Mouse (Mus musculus) hindbrain, postnatal 0 days (tissue): ENCODE results near the gene Itgb1bp1. TPM values are rescaled to one million over a fixed set of nuclear protein-coding genes. Genes with fewer than 3 reads are reported as not detected.
A peak's percentile ranks its signal among the peaks of the same experiment; 100 is the strongest.

Experiments used
- ATAC-seq: fragments of 200-750 bp; cut with Nextera tagmentation; 2 replicates; pipeline ENCODE4 v1.8.0; 2017; ENCODE audit warnings: mild to moderate bottlenecking, moderate TSS enrichment, moderate library complexity
- DNase-seq: peaks from one replicate; pipeline ENCODE4 v3.0.0-alpha.2; 2015; ENCODE audit warnings: low spot score
- H3K27ac ChIP-seq: fragments of 300-500 bp; sonication (generic); 2 replicates; pipeline ENCODE4 v1.5.1; 2014; ENCODE audit warnings: mild to moderate bottlenecking
- H3K27me3 ChIP-seq: fragments of 300-500 bp; sonication (generic); 2 replicates; pipeline ENCODE4 v1.6.1; 2014; ENCODE audit warnings: low read length, mixed read lengths; ENCODE audit not compliant: insufficient read depth
- H3K36me3 ChIP-seq: fragments of 300-500 bp; sonication (generic); 2 replicates; pipeline ENCODE4 v1.6.1; 2014; ENCODE audit warnings: low read length, mixed read lengths; ENCODE audit not compliant: insufficient read depth
- H3K4me1 ChIP-seq: fragments of 300-500 bp; sonication (generic); 2 replicates; pipeline ENCODE4 v1.6.1; 2014; ENCODE audit warnings: antibody characterized with exemption, low read length, mixed read lengths; ENCODE audit not compliant: insufficient read depth
- H3K4me2 ChIP-seq: fragments of 300-500 bp; sonication (generic); 2 replicates; pipeline ENCODE4 v1.6.1; 2014; ENCODE audit warnings: low read depth, mild to moderate bottlenecking, low read length, moderate library complexity, mixed read lengths
- H3K4me3 ChIP-seq: fragments of 300-500 bp; sonication (generic); 2 replicates; pipeline ENCODE4 v1.5.1; 2014; ENCODE audit warnings: low read length
- H3K9ac ChIP-seq: fragments of 300-500 bp; sonication (generic); replicated peaks from 2 replicates; pipeline ENCODE4 v1.6.1; 2014; ENCODE audit warnings: mild to moderate bottlenecking, low read length, moderate library complexity, mixed read lengths
- H3K9me3 ChIP-seq: fragments of 300-500 bp; sonication (generic); 2 replicates; pipeline ENCODE4 v1.6.1; 2016; ENCODE audit warnings: low read length, mixed read lengths
- CTCF ChIP-seq: IDR thresholded peaks from 2 replicates; pipeline ENCODE4 v1.5.1; 2016; ENCODE audit warnings: antibody characterized with exemption, control low read depth, low read depth
- WGBS: fragments of 180-500 bp; shearing (Covaris S2); extraction: QIAGEN DNeasy Blood & Tissue Kit; methylation state at CpG from one replicate; pipeline ENCODE4 v1.1.7; 2014; 5-methylcytosine and 5-hydroxymethylcytosine counted together
- polyA plus RNA-seq: library from polyadenylated mRNA; unstranded; fragments of >200 nt; fragmentation: Nextera tagmentation; extraction: Ambion mirVana; gene quantifications from 2 replicates; pipeline ENCODE4 v1.2.1, GENCODE M21; 2015
- total RNA-seq: library from RNA; depleted of rRNA; stranded (reverse); fragments of >200 nt; gene quantifications from 2 replicates; pipeline ENCODE4 v1.2.3, GENCODE M21; 2014

Gene Itgb1bp1
- total and polyA plus RNA-seq, 2 experiments from 2014 or later, result 21.1 to 38.5 TPM

DNA sequence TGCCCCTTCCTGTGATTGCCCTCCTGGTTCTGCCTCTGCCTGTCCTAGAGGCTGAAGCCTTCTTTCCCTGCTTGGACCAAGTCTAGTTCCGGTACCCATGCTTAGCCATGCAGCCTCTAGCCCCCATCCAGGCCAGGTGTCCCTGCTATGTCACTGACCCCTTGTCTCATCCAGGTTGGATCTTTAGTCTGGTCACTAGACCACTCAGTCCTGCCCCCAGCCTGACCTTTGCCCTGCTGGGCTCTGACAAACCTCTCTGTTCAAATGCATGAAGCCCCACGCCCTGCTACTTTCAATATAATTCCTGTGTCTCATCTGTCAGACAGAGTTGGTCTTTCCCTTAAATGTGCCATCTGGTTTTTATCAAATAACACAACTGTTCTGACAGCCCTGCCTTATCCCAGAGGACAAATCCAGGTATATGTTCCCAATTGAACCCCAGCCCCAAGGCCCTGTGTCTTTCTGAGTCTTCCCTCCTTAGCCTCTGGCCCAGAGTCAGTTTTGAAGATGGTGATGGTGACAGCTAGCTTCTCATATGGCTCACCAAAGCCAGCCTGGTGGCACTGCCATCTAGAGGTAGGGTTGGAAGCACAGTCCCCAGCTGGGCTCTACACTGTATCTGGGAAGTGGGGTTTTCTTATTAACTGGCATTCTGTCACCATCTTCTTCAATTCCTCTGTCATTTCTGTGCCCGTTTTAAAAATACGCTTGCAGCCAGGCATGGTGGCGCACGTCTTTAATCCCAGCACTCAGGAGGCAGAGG is 25.4 kb downstream of the Itgb1bp1 start:
- H3K27me3 ChIP-seq, result no peaks in the 10 kb centered on the region
- peaks cover 32% of the 10 kb centered on the region; the same call in 1 of the 2 replicates for H3K36me3 ChIP-seq
- no peak for DNase-seq
- 94% methylated on average over 6 of the region's 6 CpGs for WGBS
- no peak overlapping the region for H3K4me3 ChIP-seq
- H3K9ac ChIP-seq, result no peak overlapping the region
- no peaks in the 10 kb centered on the region for H3K4me1 ChIP-seq
- peak; percentile 51 for TF ChIP-seq CTCF
- H3K27ac ChIP-seq, result no peak overlapping the region
- H3K9me3 ChIP-seq, result no peaks in the 10 kb centered on the region
- no peak for ATAC-seq
- H3K4me2 ChIP-seq, result no peak overlapping the region

- TF ChIP-seq CTCF, result no peak
- H3K9ac ChIP-seq, result no peak overlapping the region
- no peak overlapping the region for H3K4me2 ChIP-seq
- H3K4me3 ChIP-seq, result no peak overlapping the region
- DNase-seq (no peak), ATAC-seq (no peak)
- no peaks in the 10 kb centered on the region for H3K4me1 ChIP-seq
- no peaks in the 10 kb centered on the region for H3K27me3 ChIP-seq
- 85% methylated on average over 7 of the region's 7 CpGs for WGBS
- peaks cover 64% of the 10 kb centered on the region for H3K36me3 ChIP-seq
- no peak overlapping the region for H3K27ac ChIP-seq
- H3K9me3 ChIP-seq, result no peaks in the 10 kb centered on the region
Measured at GRCm38 (mm10) chr12:21247711-21248392, 38.2 kb downstream of the Itgb1bp1 start.

DNA sequence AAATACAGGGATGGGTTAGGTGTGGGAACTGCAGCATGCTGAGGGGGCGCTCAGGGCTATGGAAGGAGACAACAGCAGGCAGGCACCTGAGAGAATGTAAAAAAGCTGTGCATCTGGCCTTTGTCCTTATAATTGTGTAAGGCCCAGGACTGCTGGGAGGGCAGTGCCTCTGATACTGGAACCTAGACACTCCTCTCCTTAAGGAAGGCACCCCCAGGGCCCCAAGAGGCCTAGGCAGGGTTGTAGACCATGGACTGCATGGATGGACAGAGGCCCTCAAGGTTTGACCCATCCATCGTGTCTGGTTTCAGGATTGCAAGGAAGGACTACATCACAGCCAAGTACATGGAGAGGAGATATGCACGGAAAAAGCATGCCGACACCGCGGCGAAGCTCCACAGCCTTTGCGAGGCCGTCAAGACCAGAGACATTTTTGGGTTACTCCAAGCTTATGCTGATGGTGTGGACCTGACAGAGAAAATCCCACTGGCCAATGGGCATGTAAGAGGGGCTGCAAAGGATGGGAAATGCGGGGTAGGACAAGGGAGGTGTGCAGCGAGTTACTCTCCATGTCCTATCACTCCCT is 41.6 kb downstream of the Itgb1bp1 start:
- Histone ChIP-seq H3K9ac (no peak overlapping the region), H3K27me3 (no peaks in the 10 kb centered on the region), H3K4me3 (no peak overlapping the region), H3K4me1 (no peaks in the 10 kb centered on the region), H3K27ac (no peak overlapping the region), H3K4me2 (no peak overlapping the region), H3K9me3 (no peaks in the 10 kb centered on the region), H3K36me3 (peaks cover 42% of the 10 kb centered on the region)
- no peak for ATAC-seq
- WGBS, result 99% methylated on average over 11 of the region's 11 CpGs
- no peak for TF ChIP-seq CTCF
- no peak for DNase-seq

DNA sequence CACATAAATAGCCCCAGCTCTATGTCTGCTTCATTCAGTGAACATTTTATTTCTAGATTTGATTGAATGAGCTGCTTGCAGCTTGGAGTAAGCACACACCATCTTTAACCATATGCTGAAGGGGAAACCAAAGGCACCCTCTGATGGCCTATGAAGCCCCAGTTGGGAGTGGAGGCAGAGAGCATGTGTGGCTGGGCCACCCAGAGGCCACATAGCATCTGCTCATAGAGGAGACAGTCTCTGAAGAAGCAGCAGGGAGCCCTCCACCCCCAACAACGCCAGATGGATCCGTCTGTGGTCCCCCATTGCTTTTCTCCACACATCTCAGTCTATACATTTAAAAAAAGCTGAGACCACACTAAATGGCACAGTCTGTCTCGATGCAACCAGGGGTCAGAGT is 44.1 kb downstream of the Itgb1bp1 start:
- no peak for DNase-seq
- no peak for ATAC-seq
- 56% methylated on average over 3 of the region's 3 CpGs for WGBS

GRCm38 (mm10) chr12:21234560-21234959 is 51.5 kb downstream of the Itgb1bp1 start:
- no peaks in the 10 kb centered on the region for H3K4me1 ChIP-seq
- no peak overlapping the region for H3K27ac ChIP-seq
- no peak overlapping the region for H3K9ac ChIP-seq
- DNase-seq (no peak), ATAC-seq (no peak)
- no peak overlapping the region for H3K4me3 ChIP-seq
- no peaks in the 10 kb centered on the region for H3K27me3 ChIP-seq
- H3K36me3 ChIP-seq, result peaks cover 27% of the 10 kb centered on the region
- 87% methylated on average over 2 of the region's 2 CpGs for WGBS
- no peak for TF ChIP-seq CTCF
- no peaks in the 10 kb centered on the region for H3K9me3 ChIP-seq
- no peak overlapping the region for H3K4me2 ChIP-seq

More for the DNA sequence above, 44.1 kb downstream of the Itgb1bp1 start:
- Histone ChIP-seq H3K4me3 (no peak overlapping the region), H3K36me3 (peaks cover 33% of the 10 kb centered on the region), H3K4me1 (no peaks in the 10 kb centered on the region), H3K27ac (no peak overlapping the region), H3K9me3 (no peaks in the 10 kb centered on the region), H3K4me2 (no peak overlapping the region), H3K9ac (no peak overlapping the region), H3K27me3 (no peaks in the 10 kb centered on the region)
- no peak for TF ChIP-seq CTCF

GRCm38 (mm10) chr12:21233727-21234126 is 52.4 kb downstream of the Itgb1bp1 start:
- no peak overlapping the region for H3K9ac ChIP-seq
- no peak for TF ChIP-seq CTCF
- H3K9me3 ChIP-seq, result no peaks in the 10 kb centered on the region
- WGBS, result 90% methylated on average over 7 of the region's 7 CpGs
- no peaks in the 10 kb centered on the region for H3K4me1 ChIP-seq
- peaks cover 22% of the 10 kb centered on the region for H3K36me3 ChIP-seq
- no peak overlapping the region for H3K27ac ChIP-seq
- H3K4me3 ChIP-seq, result no peak overlapping the region
- H3K27me3 ChIP-seq, result no peaks in the 10 kb centered on the region
- H3K4me2 ChIP-seq, result no peak overlapping the region
- DNase-seq (no peak), ATAC-seq (no peak)
